Mouse (Mus musculus): ENCODE measurements around the gene Haao. TPM values are rescaled to one million over a fixed set of nuclear protein-coding genes. Genes with fewer than 3 reads are reported as not detected.

Gene Haao
- polyA plus RNA-seq (2016; fragmentation: Nextera tagmentation; extraction: Ambion mirVana), result not detected in 2 replicates

DNA sequence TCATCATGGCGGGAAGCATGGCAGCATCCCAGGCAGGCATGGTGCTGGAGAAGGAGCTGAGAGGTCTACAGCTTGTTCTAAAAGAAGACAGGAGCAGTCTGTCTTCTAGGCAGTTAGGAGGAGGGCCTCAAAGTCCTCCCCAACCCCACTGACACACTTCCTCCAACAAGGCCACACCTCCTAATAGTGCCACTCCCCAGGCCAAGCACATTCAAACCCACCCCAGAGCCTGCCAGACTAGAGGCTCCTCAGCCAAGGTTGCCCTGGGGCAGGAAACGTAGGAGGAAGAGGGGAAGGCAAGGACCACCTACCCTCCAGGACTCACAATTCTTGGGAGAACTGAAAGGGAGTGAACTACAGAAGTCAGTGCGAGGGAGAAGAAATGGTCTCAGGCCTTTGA lies at the start of gene Haao:
Haao (minus strand) TSS at position 149 of the 400 bp plus-strand sequence.
- no peak for DNase-seq (ENCODE audit: low spot score)
- Histone ChIP-seq H3K36me3 (replicated peaks) (no peaks in the 10 kb centered on the region), H3K4me3 (no peak within 1 kb of the TSS), H3K4me1 (peaks cover 26% of the 10 kb centered on the region), H3K27ac (replicated peaks) (no peak within 1 kb of the TSS), H3K9me3 (no peaks in the 10 kb centered on the region), H3K27me3 (replicated peaks; ENCODE audit: low read depth, poor library complexity, severe bottlenecking) (no peaks in the 10 kb centered on the region)
- 74% methylated on average over 3 of the region's 3 CpGs for WGBS

DNA sequence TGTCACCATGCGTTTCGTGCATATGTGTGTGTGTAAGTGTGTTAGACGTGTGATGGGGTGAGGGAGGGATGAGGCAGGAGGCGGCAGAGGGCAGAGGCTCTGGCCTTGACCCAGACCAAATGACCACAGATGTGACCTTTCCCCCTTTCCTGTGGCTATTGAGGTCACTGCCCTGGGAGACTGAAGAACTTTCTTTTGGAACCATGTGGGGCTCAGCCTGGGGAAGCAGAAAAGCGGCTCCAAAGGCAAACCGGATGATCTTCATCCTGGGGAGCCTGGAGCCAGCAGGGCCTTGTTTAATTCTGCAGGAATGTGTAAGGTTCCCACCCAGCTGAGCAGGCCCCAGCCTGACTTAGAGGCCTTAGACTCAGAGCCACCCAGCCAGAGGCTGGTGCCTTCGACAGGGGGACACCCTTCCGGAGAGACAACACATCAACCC lies 49.6 kb upstream of the Haao start:
- Histone ChIP-seq H3K27ac (replicated peaks) (peak overlapping the region; percentile 82), H3K9me3 (no peaks in the 10 kb centered on the region), H3K36me3 (replicated peaks) (no peaks in the 10 kb centered on the region), H3K4me1 (peaks cover 70% of the 10 kb centered on the region), H3K4me3 (no peak overlapping the region), H3K27me3 (replicated peaks; ENCODE audit: low read depth, poor library complexity, severe bottlenecking) (0 out of 2 replicates have a peak, but pooled peaks cover 3% of the 10 kb centered on the region)
- no peak for DNase-seq (ENCODE audit: low spot score)
- WGBS, result 37% methylated on average over 8 of the region's 8 CpGs

DNA sequence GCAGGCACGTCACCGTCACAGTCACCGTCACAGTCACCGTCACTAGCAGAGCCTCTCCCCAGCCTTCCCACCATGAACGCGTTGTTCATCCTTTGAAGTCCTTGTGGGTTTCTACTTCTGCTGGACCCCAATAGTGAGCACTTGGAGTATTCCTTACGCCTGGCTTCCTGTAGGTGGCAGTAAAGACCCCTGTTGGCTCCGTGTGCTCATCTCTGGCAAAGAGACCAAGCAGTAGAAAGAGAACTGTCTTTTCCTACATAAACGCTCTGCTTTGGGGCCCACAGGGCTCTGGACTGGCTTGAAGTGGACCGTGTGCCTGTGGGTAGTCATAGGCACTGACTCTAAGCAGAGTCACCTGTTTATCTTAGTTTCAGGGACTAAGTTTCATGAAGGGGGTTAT lies 49.0 kb upstream of the Haao start:
- Histone ChIP-seq H3K27ac (replicated peaks) (peak overlapping the region; percentile 82; the same call in 1 of the 2 replicates), H3K4me1 (peaks cover 64% of the 10 kb centered on the region), H3K4me3 (no peak overlapping the region), H3K36me3 (replicated peaks) (no peaks in the 10 kb centered on the region), H3K9me3 (no peaks in the 10 kb centered on the region), H3K27me3 (replicated peaks; ENCODE audit: low read depth, poor library complexity, severe bottlenecking) (0 out of 2 replicates have a peak, but pooled peaks cover 3% of the 10 kb centered on the region)
- WGBS, result 27% methylated on average over 10 of the region's 10 CpGs
- DNase-seq (ENCODE audit: low spot score), result peak; percentile 66

DNA sequence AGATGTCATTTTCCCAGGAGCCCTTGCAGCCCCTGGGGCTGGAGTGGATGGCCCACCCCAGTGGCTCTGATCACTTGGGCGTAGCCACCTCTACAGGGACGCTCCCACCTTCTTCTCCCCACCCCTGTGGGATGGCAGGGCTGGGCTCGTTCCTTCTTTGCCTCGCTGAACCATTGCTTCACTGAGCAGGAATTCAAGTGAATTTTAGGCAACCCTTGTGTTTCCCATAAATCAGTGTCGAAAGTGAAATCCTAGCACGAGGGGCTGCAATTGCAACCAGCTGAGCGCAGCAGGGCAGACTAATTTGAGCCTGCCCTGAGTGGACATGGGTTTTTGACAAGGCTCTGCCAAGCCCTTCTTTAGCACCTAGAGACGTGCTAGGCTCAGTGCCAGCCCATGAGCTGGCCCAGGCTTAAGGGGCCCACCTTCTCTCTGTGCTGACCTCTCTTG lies 47.6 kb upstream of the Haao start:
- no peak for DNase-seq (ENCODE audit: low spot score)
- 52% methylated on average over 8 of the region's 8 CpGs for WGBS
- Histone ChIP-seq H3K36me3 (replicated peaks) (no peaks in the 10 kb centered on the region), H3K4me1 (peaks cover 62% of the 10 kb centered on the region), H3K27ac (replicated peaks) (peak overlapping the region; percentile 72), H3K27me3 (replicated peaks; ENCODE audit: low read depth, poor library complexity, severe bottlenecking) (0 out of 2 replicates have a peak, but pooled peaks cover 3% of the 10 kb centered on the region), H3K9me3 (no peaks in the 10 kb centered on the region), H3K4me3 (no peak overlapping the region)

DNA sequence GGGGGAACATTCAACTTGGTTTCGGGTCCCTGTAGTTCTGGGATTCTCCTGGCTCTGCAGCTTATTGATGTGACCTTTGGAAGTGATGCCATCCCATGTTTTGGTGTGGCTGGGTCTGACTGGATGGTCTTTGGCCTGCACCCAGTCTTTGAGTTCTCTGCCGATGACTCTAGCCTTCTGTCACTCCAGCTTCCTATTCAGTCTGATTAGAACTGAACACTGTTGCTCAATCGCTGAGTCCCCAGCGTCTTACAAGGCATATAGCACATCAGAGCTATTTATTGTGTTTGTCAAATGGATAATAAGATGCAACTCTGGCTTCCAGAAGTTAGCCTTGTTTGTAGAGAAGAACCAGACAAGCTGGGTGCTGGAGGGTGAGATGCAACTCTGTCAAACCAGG lies 45.4 kb upstream of the Haao start:
- Histone ChIP-seq H3K27me3 (replicated peaks; ENCODE audit: low read depth, poor library complexity, severe bottlenecking) (no peaks in the 10 kb centered on the region), H3K4me3 (no peak overlapping the region), H3K4me1 (peaks cover 57% of the 10 kb centered on the region), H3K9me3 (no peaks in the 10 kb centered on the region), H3K27ac (replicated peaks) (no peak overlapping the region; the same call in 1 of the 2 replicates), H3K36me3 (replicated peaks) (no peaks in the 10 kb centered on the region)
- 91% methylated on average over 4 of the region's 4 CpGs for WGBS
- DNase-seq (ENCODE audit: low spot score), result no peak

DNA sequence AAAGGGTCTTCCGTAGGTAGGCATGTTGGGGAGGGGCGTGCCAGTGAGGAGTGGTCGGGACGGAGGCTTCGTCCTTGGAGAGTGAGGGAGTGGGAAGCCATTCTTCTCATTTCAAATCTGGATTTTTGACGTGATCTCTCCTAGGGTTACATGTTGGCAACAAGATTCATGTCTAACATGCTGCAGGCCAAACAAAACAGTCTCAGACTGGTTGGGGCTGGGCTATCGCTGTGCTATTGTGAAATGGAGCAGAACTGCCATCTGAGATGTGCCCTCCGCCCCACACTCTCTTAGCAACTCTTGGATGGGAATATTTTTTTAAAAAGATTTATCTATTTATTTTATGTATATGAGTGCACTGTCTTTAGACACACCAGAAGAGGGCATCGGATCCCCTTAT lies 44.1 kb upstream of the Haao start:
- Histone ChIP-seq H3K4me1 (peaks cover 45% of the 10 kb centered on the region), H3K4me3 (no peak overlapping the region), H3K27ac (replicated peaks) (no peak overlapping the region), H3K36me3 (replicated peaks) (no peaks in the 10 kb centered on the region), H3K9me3 (no peaks in the 10 kb centered on the region), H3K27me3 (replicated peaks; ENCODE audit: low read depth, poor library complexity, severe bottlenecking) (no peaks in the 10 kb centered on the region)
- no peak for DNase-seq (ENCODE audit: low spot score)
- WGBS, result 85% methylated on average over 9 of the region's 9 CpGs

DNA sequence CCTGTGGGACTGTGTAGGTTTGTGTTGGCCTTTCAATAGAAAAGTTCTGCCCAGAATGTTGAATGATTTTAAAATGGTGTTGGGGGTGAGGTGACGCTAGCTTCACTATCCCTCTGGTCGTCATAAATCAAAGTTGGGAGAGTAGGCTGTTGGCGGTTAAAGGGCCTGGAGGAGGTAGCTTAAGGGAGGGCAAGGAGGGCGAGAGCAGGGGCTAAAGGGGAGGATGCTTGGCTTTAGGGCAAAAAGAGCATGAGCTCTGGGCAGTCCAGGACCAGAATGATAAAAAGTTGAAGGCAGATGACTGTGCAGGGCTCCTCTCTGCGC lies 42.6 kb upstream of the Haao start:
- H3K27me3 ChIP-seq (replicated peaks; ENCODE audit: low read depth, poor library complexity, severe bottlenecking), result no peaks in the 10 kb centered on the region
- no peak for DNase-seq (ENCODE audit: low spot score)
- no peaks in the 10 kb centered on the region for H3K36me3 ChIP-seq (replicated peaks)
- 78% methylated on average over 5 of the region's 5 CpGs for WGBS
- no peaks in the 10 kb centered on the region for H3K9me3 ChIP-seq
- H3K4me1 ChIP-seq, result peaks cover 31% of the 10 kb centered on the region
- H3K4me3 ChIP-seq, result no peak overlapping the region
- peak overlapping the region; percentile 35 for H3K27ac ChIP-seq (replicated peaks)

DNA sequence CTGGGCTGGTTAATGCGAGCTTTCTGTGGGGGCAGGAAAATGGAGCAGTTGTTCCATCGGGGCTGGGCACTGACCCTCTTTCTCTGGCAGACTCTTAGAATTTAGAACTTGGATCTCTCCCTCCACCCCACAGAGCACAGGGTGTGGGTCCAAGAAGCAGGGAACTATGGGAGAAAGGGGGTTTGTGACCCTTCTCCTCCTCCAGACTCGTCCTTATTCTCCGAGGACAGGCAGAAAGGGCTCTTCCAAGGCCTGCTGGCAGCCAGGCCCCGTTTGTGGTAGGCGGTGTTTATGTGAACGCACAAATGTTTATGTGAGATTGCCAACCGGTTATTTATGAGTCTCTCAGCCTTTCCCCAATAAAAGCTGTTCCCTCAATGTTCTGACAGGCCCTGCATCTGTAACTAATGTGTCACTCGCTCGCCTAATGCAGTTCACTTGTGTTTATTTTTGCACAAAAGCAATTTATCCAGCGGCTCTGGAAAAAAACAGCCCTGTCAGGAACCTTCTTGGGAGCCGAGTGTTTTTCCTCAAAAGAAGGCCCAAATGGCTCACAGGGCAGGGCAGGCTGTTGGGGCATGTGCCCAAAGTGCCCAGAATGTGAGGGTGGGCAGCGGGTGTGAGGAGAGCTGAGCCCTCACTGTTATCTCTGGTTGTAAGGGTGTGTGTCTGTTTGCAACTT lies 42.1 kb upstream of the Haao start:
- Histone ChIP-seq H3K27ac (replicated peaks) (peak overlapping the region; percentile 35; the same call in 1 of the 2 replicates), H3K4me1 (peaks cover 27% of the 10 kb centered on the region), H3K9me3 (no peaks in the 10 kb centered on the region), H3K27me3 (replicated peaks; ENCODE audit: low read depth, poor library complexity, severe bottlenecking) (no peaks in the 10 kb centered on the region), H3K4me3 (no peak overlapping the region), H3K36me3 (replicated peaks) (no peaks in the 10 kb centered on the region)
- DNase-seq (ENCODE audit: low spot score), result no peak
- WGBS, result 66% methylated on average over 13 of the region's 13 CpGs

DNA sequence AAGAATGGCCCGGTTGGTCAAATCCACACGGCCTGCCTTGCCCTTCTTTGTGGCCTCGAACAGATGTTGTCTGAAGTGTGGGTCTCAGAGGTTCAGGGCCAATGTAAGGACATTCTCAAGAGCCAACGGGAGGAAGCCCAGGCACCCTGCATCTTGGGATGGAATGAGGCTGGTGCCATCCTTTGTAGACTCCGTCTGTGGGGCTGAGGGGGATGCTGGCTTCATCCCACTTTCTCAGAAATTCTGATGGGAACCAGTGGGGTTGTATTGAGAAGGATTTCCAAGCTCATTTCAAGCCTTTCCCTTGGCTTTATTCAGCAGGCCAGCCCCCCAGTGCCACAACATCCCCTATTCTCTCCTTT lies 41.5 kb upstream of the Haao start:
- Histone ChIP-seq H3K4me1 (peaks cover 27% of the 10 kb centered on the region), H3K27me3 (replicated peaks; ENCODE audit: low read depth, poor library complexity, severe bottlenecking) (no peaks in the 10 kb centered on the region), H3K27ac (replicated peaks) (no peak overlapping the region; the same call in 1 of the 2 replicates), H3K36me3 (replicated peaks) (no peaks in the 10 kb centered on the region), H3K4me3 (no peak overlapping the region), H3K9me3 (no peaks in the 10 kb centered on the region)
- WGBS, result 91% methylated on average over 5 of the region's 5 CpGs
- no peak for DNase-seq (ENCODE audit: low spot score)

DNA sequence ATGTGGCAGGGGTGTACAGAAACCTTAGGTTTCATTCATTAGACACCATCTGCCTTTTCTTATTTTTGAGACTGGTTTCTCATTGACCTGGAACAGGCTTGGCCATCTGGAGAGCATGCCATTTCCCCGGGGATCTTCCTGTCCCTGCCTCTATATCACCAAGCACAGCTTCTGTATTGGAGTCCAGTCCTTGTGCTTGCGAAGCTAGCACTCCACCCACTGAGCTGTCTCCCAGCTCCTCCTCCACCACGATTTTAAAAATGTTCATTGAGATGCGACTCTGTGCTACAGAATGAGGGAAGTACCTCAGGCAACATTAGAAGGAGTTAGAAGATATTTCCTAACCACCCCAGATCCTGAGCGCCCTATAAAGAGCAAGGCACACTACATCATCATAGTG lies 39.5 kb upstream of the Haao start:
- H3K4me1 ChIP-seq, result peaks cover 18% of the 10 kb centered on the region
- DNase-seq (ENCODE audit: low spot score), result no peak
- H3K9me3 ChIP-seq, result no peaks in the 10 kb centered on the region
- no peak overlapping the region for H3K27ac ChIP-seq (replicated peaks)
- H3K27me3 ChIP-seq (replicated peaks; ENCODE audit: low read depth, poor library complexity, severe bottlenecking), result no peaks in the 10 kb centered on the region
- 89% methylated on average over 5 of the region's 5 CpGs for WGBS
- H3K4me3 ChIP-seq, result no peak overlapping the region
- no peaks in the 10 kb centered on the region for H3K36me3 ChIP-seq (replicated peaks)

DNA sequence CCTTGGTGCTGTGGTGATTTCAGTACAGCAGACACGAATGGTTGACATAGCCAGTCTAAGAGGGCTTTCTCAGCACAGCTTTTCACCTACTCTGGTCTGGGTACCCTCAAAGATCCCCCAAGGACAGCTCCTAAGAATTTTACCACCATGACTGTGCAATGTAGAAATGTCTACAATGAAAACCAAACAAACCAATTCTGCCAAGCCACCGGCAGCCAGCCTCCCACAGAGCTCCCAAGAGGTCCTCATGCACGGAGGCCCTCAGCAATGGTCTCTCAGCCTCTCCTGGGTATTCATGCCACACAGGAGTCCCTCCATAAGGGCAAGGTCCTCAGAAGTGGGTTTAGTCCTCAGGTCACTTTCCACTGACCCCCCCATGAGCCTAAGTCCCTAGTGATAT lies 38.6 kb upstream of the Haao start:
- no peaks in the 10 kb centered on the region for H3K27me3 ChIP-seq (replicated peaks; ENCODE audit: low read depth, poor library complexity, severe bottlenecking)
- no peak for DNase-seq (ENCODE audit: low spot score)
- 82% methylated on average over 3 of the region's 3 CpGs for WGBS
- H3K36me3 ChIP-seq (replicated peaks), result no peaks in the 10 kb centered on the region
- 0 out of 2 replicates have a peak overlapping the region, but pooled peaks have one; percentile 0 for H3K27ac ChIP-seq (replicated peaks)
- H3K4me1 ChIP-seq, result peaks cover 16% of the 10 kb centered on the region
- H3K4me3 ChIP-seq, result no peak overlapping the region
- no peaks in the 10 kb centered on the region for H3K9me3 ChIP-seq

DNA sequence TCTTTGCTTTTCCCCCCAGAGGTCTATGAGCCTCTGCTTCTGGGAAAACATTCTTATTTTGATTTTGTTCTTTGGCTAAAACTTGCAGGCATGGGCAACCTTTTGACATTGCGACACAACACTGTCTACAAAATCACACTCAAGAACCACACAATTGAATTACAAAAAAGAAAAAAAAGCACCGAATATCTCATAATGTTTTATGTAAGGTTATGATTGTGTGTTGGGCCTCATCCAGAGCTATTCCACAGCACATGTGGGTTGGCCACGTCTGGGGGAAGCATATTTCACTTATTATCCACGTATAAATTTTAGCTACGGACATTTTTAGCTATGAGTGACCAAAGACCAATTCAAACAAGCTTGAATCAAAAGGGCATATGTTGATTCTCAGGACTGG lies 38.0 kb upstream of the Haao start:
- no peaks in the 10 kb centered on the region for H3K36me3 ChIP-seq (replicated peaks)
- H3K4me1 ChIP-seq, result peaks cover 13% of the 10 kb centered on the region
- 88% methylated on average over 5 of the region's 5 CpGs for WGBS
- no peak for DNase-seq (ENCODE audit: low spot score)
- H3K27ac ChIP-seq (replicated peaks), result no peak overlapping the region
- H3K9me3 ChIP-seq, result no peaks in the 10 kb centered on the region
- H3K4me3 ChIP-seq, result no peak overlapping the region
- H3K27me3 ChIP-seq (replicated peaks; ENCODE audit: low read depth, poor library complexity, severe bottlenecking), result no peaks in the 10 kb centered on the region

DNA sequence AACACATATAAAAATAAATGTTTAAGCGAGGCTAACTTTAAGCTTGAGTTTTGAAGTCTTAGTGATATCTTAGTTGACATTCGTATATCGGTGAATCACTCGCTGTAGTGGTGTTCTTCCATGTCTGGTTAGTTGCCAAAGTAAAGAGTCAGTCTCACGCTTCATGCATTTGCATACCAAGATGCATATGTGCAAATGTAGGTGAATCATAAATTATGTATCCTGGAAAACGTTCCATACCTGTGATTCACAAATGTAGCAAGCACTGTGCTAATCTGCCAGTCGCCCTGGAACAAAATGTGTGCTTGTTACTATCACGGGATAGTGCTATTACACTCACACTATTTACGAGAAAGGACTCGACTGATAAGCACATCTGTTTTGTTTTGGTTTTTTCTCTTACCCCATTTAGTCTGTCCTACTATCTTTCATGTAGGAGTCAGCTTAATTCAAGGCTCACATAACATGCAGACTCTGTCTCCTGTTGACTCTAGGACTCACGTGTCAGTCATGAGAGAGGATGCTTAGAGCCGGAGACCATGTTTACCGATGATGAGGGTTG lies 37.3 kb upstream of the Haao start:
- Histone ChIP-seq H3K27me3 (replicated peaks; ENCODE audit: low read depth, poor library complexity, severe bottlenecking) (no peaks in the 10 kb centered on the region), H3K4me3 (no peak overlapping the region), H3K36me3 (replicated peaks) (no peaks in the 10 kb centered on the region), H3K27ac (replicated peaks) (no peak overlapping the region), H3K9me3 (no peaks in the 10 kb centered on the region), H3K4me1 (peaks cover 6% of the 10 kb centered on the region)
- DNase-seq (ENCODE audit: low spot score), result no peak
- 90% methylated on average over 13 of the region's 13 CpGs for WGBS

Measured in embryonic facial prominence, embryonic 10.5 days (tissue).